Mouse (Mus musculus) urinary bladder, adult 2 months (tissue): Measurements from ENCODE around the gene H2afj. TPM values are rescaled to one million over a fixed set of nuclear protein-coding genes. Genes with fewer than 3 reads are reported as not detected.

Experiments used
- DNase-seq: peaks from one replicate; pipeline ENCODE4 v3.0.0; 2022; ENCODE audit warnings: low spot score
- polyA plus RNA-seq: library from polyadenylated mRNA; depleted of rRNA; stranded (reverse); fragments of >200 nt; gene quantifications from 2 replicates; pipeline ENCODE4 v1.2.3, GENCODE M21; 2012; rRNA removed

H2afj gene
- polyA plus RNA-seq, 1 experiment = 198 TPM

DNA sequence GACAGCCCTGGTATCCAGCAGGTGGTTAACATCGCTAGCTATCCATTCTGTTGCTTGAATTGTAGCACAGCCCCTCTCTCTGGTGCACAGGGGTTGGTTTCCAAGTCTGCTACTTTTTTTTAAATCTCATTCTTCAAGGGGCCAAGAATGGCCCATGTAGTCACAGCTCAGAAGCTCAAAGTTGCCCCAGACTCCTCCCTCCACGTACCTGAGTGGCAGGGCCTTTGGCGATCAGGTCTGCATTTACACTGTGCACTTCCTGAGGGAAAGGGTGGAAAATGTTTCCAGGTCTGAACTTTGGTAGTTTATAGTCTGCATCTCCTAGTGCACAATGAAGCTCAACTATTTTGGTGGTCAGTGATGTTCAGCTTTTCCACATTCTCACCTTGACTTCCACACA, 39.2 kb downstream of the H2afj start:
- DNase-seq = no peak

DNA sequence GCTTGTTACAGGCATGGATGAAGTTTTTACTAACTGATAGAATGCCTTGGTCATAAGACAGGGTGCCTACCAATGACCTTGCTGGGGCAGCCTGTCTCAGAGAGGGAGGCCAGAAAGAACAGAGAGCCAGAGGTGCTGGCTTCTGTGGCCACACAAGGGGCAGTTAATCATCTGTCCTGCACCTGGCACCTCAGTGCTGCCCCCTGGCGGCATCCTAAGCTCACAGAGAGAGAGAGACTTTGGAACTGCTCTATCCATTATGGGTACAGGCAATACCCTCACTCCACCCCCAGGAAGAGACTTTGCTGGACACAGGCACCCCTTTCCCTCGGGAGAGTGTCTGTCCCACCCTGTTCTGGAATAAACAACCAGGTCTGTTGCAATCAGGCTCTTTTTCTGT, 39.7 kb downstream of the H2afj start:
- DNase-seq = peak; percentile 46

GRCm38 (mm10) chr6:136848399-136848798, 40.4 kb downstream of the H2afj start:
- DNase-seq = no peak

DNA sequence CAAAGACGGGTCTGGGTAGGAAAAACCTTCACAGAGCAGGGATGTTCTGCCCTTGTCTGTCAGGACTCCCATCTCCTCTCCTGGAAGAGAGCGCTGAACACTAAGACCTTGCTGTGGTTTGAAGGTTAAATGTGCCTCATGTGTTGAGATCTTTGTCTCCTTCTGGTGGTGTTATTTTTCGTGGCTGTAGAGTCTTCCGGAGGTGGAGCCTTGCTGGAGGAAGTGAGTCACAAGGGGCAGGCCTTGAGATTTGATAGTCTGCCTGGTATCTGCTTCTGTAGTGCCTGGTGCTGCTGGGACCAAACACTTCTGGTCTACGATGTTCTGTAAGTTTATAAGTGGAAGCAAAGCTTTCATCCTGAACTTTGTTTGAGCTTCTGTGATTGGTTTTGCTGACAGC, 40.9 kb downstream of the H2afj start:
- DNase-seq = no peak

DNA sequence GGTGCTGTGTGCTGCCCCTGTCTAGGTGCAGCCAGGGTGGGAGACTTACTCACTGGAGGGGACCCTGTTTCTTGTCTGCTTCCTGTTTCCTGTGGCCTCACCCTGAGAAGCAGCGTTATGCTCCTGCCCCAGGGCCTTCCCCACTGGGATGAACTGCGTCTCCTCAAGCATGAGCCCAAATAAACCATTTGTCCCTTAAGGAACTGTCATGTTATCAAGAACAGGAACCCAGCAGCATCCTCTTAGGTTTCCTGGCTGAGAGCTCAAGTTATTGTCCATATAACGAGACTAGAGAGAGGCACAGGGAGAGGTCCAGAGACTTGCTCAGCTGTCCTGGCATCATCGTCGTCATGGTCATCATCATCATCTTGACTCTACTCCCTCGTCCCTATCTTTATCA, 42.2 kb downstream of the H2afj start:
- DNase-seq = no peak

DNA sequence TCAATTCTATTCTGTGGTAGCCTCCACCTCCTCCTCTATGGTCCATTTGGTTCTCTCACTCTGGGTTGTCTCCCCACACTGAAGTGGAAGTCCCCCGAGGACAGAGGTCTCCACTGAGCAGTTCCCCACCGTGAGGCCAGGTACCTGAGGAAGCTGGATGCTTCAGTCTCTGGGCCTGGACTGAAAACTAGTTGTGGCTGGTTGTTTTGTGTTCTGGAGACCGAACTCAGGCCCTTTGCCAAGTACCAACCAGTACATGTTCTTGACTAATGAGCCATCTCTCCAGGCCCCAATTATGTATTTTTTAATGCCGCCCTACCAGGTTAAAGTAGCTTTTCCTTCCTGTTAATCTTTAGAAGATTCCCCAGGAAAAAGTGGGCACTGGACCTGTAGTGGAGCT, 44.3 kb downstream of the H2afj start:
- DNase-seq = no peak

GRCm38 (mm10) chr6:136852762-136853161, 44.7 kb downstream of the H2afj start:
- DNase-seq = no peak

DNA sequence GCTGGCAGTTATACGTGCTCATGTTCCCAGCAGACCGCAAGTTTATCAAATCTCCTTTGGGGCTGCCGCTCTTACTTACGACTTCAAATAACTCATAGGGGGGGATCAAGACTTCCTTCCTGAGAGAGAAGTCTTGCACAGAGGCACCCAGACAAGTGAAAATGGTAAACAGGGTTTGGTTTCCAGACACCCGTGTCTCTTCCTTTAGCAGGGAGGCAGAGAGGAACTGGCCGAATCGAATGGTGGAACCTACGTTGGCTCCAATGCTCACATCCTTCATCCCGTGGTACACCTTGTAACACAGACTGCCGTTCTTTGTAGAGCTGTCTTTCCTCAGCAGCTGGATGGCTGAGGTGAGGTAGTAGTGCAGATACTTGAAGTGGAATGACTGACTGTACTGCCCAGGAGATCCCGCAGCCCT, 46.3 kb downstream of the H2afj start:
- no peak for DNase-seq

DNA sequence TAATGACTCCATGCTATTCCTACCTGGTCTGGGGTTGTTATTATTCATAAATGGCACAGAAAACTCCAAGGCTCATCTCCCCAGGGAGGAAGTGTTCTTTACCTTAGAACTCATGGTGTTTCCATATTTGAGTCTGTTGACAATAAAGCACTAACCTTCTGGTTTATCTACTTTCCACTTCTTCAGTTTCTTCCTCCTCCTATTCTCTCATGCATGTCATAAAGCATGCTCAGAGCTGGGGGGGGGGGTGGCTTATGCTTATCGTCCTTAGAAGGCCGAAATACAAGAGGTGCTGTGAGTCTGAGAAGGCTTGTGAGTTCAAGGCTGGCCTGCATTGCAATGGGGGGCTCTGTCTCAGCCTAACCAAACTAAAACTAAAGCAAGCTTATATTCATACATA, 47.1 kb downstream of the H2afj start:
- DNase-seq = no peak

DNA sequence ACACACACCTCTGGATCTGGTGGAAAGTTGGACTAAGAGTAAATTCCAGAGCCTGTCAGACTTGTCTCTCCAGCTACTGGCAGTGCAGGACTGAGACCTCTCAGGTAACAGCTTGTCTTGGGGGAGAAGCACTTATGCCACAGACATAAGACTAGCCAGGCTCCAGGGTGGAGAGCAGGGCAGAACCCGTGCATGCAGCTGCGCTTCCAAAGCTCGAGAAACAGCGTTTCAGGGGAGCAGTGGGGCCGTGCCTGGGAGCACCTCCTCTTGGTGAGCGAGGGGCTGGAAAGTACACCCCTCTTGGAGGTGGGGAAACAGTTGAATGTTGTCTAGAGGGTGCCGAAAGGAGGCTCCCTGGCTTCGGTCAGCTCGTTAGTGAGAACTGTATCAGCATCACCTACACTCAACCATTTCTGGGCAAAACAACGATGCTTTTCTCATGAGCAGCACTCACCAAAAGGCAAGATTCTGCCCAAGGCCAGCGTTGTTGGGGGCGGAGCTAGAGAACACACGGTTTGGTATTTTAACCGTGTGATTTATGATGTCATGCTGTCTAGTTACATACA, 48.1 kb downstream of the H2afj start:
- no peak for DNase-seq

- DNase-seq = no peak
These were observed 49.3 kb downstream of the H2afj start, which contains the start of gene Art4 for GRCm38 (mm10) chr6:136857186-136857872. Art4 (minus strand) TSS chr6:136857733.

- DNase-seq = no peak
These were observed 49.8 kb downstream of the H2afj start for GRCm38 (mm10) chr6:136857873-136858260.

DNA sequence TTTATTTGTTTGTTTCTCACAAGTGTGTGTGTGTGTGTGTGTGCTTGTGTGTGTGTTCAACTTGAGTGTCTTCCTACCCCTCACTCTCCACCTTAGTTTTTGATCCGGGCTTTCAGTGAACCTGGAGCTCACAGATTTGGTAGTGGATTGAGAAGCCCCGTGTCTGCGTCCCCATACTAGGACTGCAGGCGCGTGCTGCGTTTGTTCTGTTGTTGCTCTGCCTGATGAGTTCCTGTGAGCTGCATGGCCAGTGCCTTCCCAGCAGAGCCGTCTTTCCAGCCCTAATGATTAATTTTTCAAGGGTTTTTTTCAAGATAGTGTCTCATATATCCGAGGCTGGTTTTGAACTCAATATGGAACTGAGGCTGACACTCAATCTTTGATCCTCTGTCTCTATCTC, 50.4 kb downstream of the H2afj start:
- no peak for DNase-seq

Other genes starting within 250 kb of the H2afj start
- 14.3 and 15.9 TPM in 2 replicates for gene Plbd1, start 146.3 kb upstream of the H2afj start, polyA plus RNA-seq
- 0.04 and 0.06 TPM in 2 replicates for gene Gucy2c, start 26.5 kb upstream of the H2afj start, polyA plus RNA-seq
- gene Hist4h4, start 3.8 kb upstream of the H2afj start, polyA plus RNA-seq = 0.17 and 0.18 TPM in 2 replicates
- gene BC049715, start 19.4 kb downstream of the H2afj start, polyA plus RNA-seq = 0.40 and 0.52 TPM in 2 replicates
- gene Wbp11, start 20.0 kb downstream of the H2afj start, polyA plus RNA-seq = 31.2 and 40.7 TPM in 2 replicates
- 0.13 and 0.14 TPM in 2 replicates for gene Smco3, start 27.2 kb downstream of the H2afj start, polyA plus RNA-seq
- gene Art4, start 49.5 kb downstream of the H2afj start, polyA plus RNA-seq = 11.8 and 14.6 TPM in 2 replicates
- 4,728 and 4,770 TPM in 2 replicates for gene Mgp, start 67.6 kb downstream of the H2afj start, polyA plus RNA-seq
- 0.25 TPM in 2 replicates for gene Erp27, start 113.9 kb downstream of the H2afj start, polyA plus RNA-seq
- 0.72 and 1.1 TPM in 2 replicates for gene Pde6h, start 115.6 kb downstream of the H2afj start, polyA plus RNA-seq
- 141 and 144 TPM in 2 replicates for gene Arhgdib, start 133.7 kb downstream of the H2afj start, polyA plus RNA-seq